Mouse (Mus musculus) kidney, adult 2 months (tissue): Measurements from ENCODE around the gene Cmss1. TPM values are rescaled to one million over a fixed set of nuclear protein-coding genes. Genes with fewer than 3 reads are reported as not detected.

Experiments used
- DNase-seq: peaks from one replicate; pipeline ENCODE4 v3.0.0; 2021
- H3K27ac ChIP-seq: fragments of 200-500 bp; 2 replicates; pipeline ENCODE4 v1.5.1; 2012; ENCODE audit warnings: low read depth, low read length, control low read depth, inconsistent platforms; ENCODE audit not compliant: insufficient read depth
- H3K27me3 ChIP-seq: fragments of 200-500 bp; replicated peaks from 2 replicates; pipeline ENCODE4 v1.6.1; 2012; ENCODE audit warnings: mild to moderate bottlenecking, moderate library complexity, low read length, inconsistent platforms; ENCODE audit not compliant: control insufficient read depth, insufficient read depth
- H3K36me3 ChIP-seq: fragments of 200-500 bp; 2 replicates; pipeline ENCODE4 v1.6.1; 2012; ENCODE audit warnings: mild to moderate bottlenecking, moderate library complexity, low read length, inconsistent platforms; ENCODE audit not compliant: control insufficient read depth, insufficient read depth
- H3K4me1 ChIP-seq: fragments of 200-500 bp; 2 replicates; pipeline ENCODE4 v1.6.1; 2011; ENCODE audit warnings: low read length; ENCODE audit not compliant: control insufficient read depth, insufficient read depth
- H3K4me3 ChIP-seq: fragments of 200-500 bp; 2 replicates; pipeline ENCODE4 v1.5.1; 2011; ENCODE audit warnings: mild to moderate bottlenecking, low read depth, low read length, control low read depth; ENCODE audit not compliant: insufficient read depth
- CTCF ChIP-seq: fragments of 200-500 bp; conservative IDR thresholded peaks from 2 replicates; pipeline ENCODE4 v1.5.1; 2011; ENCODE audit warnings: low read depth, mild to moderate bottlenecking, control low read depth, low read length, moderate library complexity, mixed read lengths; ENCODE audit not compliant: insufficient read depth, insufficient read length
- POLR2A ChIP-seq: fragments of 200-500 bp; IDR thresholded peaks from one replicate; pipeline ENCODE4 v1.6.1; 2011; ENCODE audit warnings: low read depth, low read length, control low read depth
- WGBS: fragments of 180-500 bp; shearing (Covaris S2); methylation state at CpG from one replicate; pipeline ENCODE4 v1.1.7; 2018; 5-methylcytosine and 5-hydroxymethylcytosine counted together
- polyA plus RNA-seq: library from polyadenylated mRNA; depleted of rRNA; stranded (reverse); fragments of >200 nt; gene quantifications from 2 replicates; pipeline ENCODE4 v1.2.3, GENCODE M21; 2012

Cmss1 gene
- polyA plus RNA-seq, 1 experiment: 7.2 TPM

DNA sequence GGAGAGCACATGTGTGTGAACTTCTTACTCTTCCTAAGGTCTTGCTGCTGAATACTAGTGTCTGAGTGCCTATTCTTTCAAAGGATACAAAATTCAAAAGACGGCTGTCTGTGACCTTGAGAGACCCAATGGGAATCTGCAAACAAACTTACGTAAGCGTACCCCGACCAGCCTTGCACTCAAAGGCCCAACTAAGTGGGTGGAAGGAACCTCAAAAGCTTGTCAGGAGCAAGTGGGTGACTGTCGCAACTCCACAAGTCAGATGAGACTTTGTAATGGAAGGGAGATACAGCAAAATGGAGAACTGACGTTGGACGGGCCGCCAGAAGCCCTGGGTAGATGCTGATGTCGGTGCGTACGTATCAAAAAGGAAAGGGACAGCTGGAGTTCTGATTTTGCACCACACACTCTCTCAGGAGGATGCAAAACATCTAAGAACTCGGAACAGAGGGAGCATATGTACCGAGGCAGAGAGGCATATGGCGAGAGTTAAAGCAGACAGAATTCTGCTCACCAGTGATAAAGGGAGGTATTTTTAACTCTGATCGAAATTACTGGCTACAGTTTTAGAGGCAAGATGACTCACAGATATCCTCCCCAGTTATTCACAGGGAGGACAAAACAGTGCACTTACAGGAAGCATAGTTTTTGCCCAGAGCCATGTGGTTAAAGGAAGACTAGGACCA, 217.0 kb downstream of the Cmss1 start:
- Histone ChIP-seq H3K4me3 (no peak overlapping the region), H3K4me1 (0 out of 2 replicates have a peak, but pooled peaks cover 2% of the 10 kb centered on the region), H3K27me3 (no peaks in the 10 kb centered on the region), H3K27ac (no peak overlapping the region), H3K36me3 (no peaks in the 10 kb centered on the region)
- TF ChIP-seq CTCF: no peak
- TF ChIP-seq POLR2A: no peak
- no peak for DNase-seq
- 91% methylated on average over 15 of the region's 15 CpGs for WGBS

GRCm38 (mm10) chr16:57384274-57384673, 222.4 kb downstream of the Cmss1 start:
- no peak for TF ChIP-seq CTCF
- TF ChIP-seq POLR2A: no peak
- Histone ChIP-seq H3K27me3 (no peaks in the 10 kb centered on the region), H3K4me3 (no peak overlapping the region), H3K27ac (no peak overlapping the region), H3K36me3 (no peaks in the 10 kb centered on the region), H3K4me1 (no peaks in the 10 kb centered on the region)
- DNase-seq: no peak
- 94% methylated on average over 2 of the region's 2 CpGs for WGBS

GRCm38 (mm10) chr16:57383266-57383971, 223.2 kb downstream of the Cmss1 start:
- no peaks in the 10 kb centered on the region for H3K27me3 ChIP-seq
- H3K36me3 ChIP-seq: no peaks in the 10 kb centered on the region
- H3K4me3 ChIP-seq: no peak overlapping the region
- no peaks in the 10 kb centered on the region for H3K4me1 ChIP-seq
- TF ChIP-seq CTCF (no peak), POLR2A (no peak)
- WGBS: 54% methylated on average over 8 of the region's 8 CpGs
- no peak overlapping the region for H3K27ac ChIP-seq
- no peak for DNase-seq

DNA sequence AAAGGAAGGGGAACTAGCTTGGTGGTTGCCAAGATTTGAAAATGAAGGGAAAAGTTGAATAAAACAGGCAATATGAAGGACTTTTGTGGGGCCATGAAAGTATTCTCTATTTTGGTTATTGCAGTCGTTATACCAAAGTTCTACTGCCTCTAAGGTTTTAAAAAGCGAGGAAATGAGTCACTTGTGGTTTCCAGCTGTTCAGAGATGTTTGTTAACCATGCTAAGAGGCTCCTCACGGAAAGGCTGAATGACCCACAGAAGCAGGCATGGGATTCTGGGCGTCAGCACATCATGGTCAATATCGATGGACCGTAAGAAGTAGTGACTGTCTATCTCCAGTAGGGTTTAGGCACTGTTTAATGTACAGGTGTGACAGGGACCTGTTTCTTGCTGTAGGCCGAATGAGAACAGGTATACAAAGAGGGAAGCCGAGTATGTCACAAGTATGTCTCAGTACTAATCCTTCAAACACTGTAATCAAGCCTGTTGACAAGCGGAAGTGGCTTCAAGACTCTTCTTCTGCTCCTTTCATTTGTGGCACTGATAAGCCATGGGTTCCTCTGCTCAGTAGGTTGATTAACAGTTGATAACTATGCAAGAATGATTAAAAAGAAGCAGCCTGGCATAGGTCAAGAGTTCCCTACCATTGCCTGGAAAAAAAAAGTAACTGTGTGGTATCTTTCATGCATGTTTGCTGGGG, 227.9 kb downstream of the Cmss1 start:
- Histone ChIP-seq H3K4me1 (no peaks in the 10 kb centered on the region), H3K27me3 (no peaks in the 10 kb centered on the region), H3K36me3 (no peaks in the 10 kb centered on the region), H3K27ac (no peak overlapping the region), H3K4me3 (no peak overlapping the region)
- DNase-seq: no peak
- 91% methylated on average over 9 of the region's 9 CpGs for WGBS
- TF ChIP-seq CTCF (no peak), POLR2A (no peak)

DNA sequence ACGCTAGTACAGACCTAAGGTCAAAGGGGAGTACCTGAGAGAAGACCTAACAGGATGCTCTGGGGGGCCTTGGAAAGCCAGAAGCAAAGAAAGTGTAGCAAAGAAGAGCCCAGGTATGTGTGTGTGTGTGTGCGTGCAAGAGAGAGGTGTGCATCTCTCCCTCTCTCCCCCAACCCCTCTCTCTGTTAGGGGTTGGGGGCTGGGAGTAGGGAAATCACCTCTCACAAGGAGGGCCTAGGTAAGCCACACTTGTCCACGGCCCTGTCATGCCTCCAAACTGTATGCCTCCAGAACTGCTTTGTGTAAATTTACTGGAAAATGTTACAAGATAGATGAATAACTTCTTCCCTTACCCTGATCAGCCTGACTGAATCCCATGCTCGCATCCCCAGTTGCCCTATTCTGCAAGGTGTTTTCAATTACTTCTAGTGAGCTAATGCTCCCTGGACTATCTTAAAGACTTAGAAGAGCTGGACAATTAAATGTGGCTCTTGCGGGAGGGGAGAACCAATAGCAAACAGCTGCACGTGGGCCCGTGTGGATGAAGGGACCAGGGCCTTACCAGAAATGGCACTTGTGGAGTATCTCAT, 231.3 kb downstream of the Cmss1 start:
- no peak for TF ChIP-seq POLR2A
- WGBS: 82% methylated on average over 7 of the region's 7 CpGs
- Histone ChIP-seq H3K36me3 (no peaks in the 10 kb centered on the region), H3K27me3 (no peaks in the 10 kb centered on the region), H3K4me3 (no peak overlapping the region), H3K27ac (no peak overlapping the region), H3K4me1 (no peaks in the 10 kb centered on the region)
- DNase-seq: no peak

- WGBS: 77% methylated on average over 3 of the region's 3 CpGs
- Histone ChIP-seq H3K36me3 (no peaks in the 10 kb centered on the region), H3K4me1 (0 out of 2 replicates have a peak, but pooled peaks cover 3% of the 10 kb centered on the region), H3K27ac (no peak overlapping the region), H3K4me3 (no peak overlapping the region), H3K27me3 (no peaks in the 10 kb centered on the region)
- TF ChIP-seq CTCF (no peak), POLR2A (no peak)
- no peak for DNase-seq
Measured at GRCm38 (mm10) chr16:57372156-57372555, 234.5 kb downstream of the Cmss1 start.
